Mouse (Mus musculus) cerebral cortex, adult 2 months (tissue): Measurements from ENCODE around the gene Dhrs3.

Source experiments
- WGBS: fragments of 180-500 bp; shearing (Covaris S2); methylation state at CpG from one replicate; pipeline ENCODE4 v1.1.7; 2018; 5-methylcytosine and 5-hydroxymethylcytosine counted together

The Dhrs3 gene

GRCm38 (mm10) chr4:144940796-144941462 lies 48.3 kb downstream of the Dhrs3 start:
- 84% methylated on average over 13 of the region's 13 CpGs for WGBS

- 95% methylated on average over 3 of the region's 3 CpGs for WGBS
Observed at GRCm38 (mm10) chr4:144942433-144942832, 49.8 kb downstream of the Dhrs3 start.

- WGBS: 86% methylated on average over 5 of the region's 5 CpGs
Observed at GRCm38 (mm10) chr4:144943273-144943672, 50.6 kb downstream of the Dhrs3 start.

GRCm38 (mm10) chr4:144947738-144948390 lies 55.2 kb downstream of the Dhrs3 start:
- 81% methylated on average over 6 of the region's 6 CpGs for WGBS

- WGBS: 65% methylated on average over 9 of the region's 9 CpGs
Observed at GRCm38 (mm10) chr4:144949441-144950326, 57.1 kb downstream of the Dhrs3 start.

- WGBS: 87% methylated on average over 3 of the region's 3 CpGs
Observed at GRCm38 (mm10) chr4:144950327-144950711, 57.7 kb downstream of the Dhrs3 start.

GRCm38 (mm10) chr4:144950883-144951282 lies 58.3 kb downstream of the Dhrs3 start:
- 94% methylated on average over 3 of the region's 3 CpGs for WGBS

GRCm38 (mm10) chr4:144951859-144952258 lies 59.2 kb downstream of the Dhrs3 start:
- WGBS: 66% methylated on average over 7 of the region's 7 CpGs

GRCm38 (mm10) chr4:144953421-144953820 lies 60.8 kb downstream of the Dhrs3 start:
- WGBS: 92% methylated on average over 1 of the region's 1 CpGs

- 86% methylated on average over 1 of the region's 1 CpGs for WGBS
Observed at GRCm38 (mm10) chr4:144955863-144956262, 63.2 kb downstream of the Dhrs3 start.

GRCm38 (mm10) chr4:144956293-144956692 lies 63.7 kb downstream of the Dhrs3 start:
- WGBS: 71% methylated on average over 1 of the region's 1 CpGs

- 71% methylated on average over 4 of the region's 4 CpGs for WGBS
Observed at GRCm38 (mm10) chr4:144957186-144957585, 64.6 kb downstream of the Dhrs3 start.

GRCm38 (mm10) chr4:144957721-144958120 lies 65.1 kb downstream of the Dhrs3 start:
- WGBS: 79% methylated on average over 2 of the region's 2 CpGs

- WGBS: 63% methylated on average over 8 of the region's 8 CpGs
Observed at GRCm38 (mm10) chr4:144960188-144960904, 67.7 kb downstream of the Dhrs3 start.

- 84% methylated on average over 4 of the region's 4 CpGs for WGBS
Observed at GRCm38 (mm10) chr4:144961232-144961631, 68.6 kb downstream of the Dhrs3 start.

GRCm38 (mm10) chr4:144961696-144962095 lies 69.1 kb downstream of the Dhrs3 start:
- 77% methylated on average over 3 of the region's 3 CpGs for WGBS

- WGBS: 71% methylated on average over 2 of the region's 2 CpGs
Observed at GRCm38 (mm10) chr4:144965255-144965654, 72.6 kb downstream of the Dhrs3 start.

GRCm38 (mm10) chr4:144968371-144968770 lies 75.7 kb downstream of the Dhrs3 start:
- 78% methylated on average over 3 of the region's 3 CpGs for WGBS

GRCm38 (mm10) chr4:144969030-144969429 lies 76.4 kb downstream of the Dhrs3 start:
- 66% methylated on average over 6 of the region's 6 CpGs for WGBS

GRCm38 (mm10) chr4:144971048-144971447 lies 78.4 kb downstream of the Dhrs3 start:
- 86% methylated on average over 2 of the region's 2 CpGs for WGBS

- 58% methylated on average over 6 of the region's 6 CpGs for WGBS
Observed at GRCm38 (mm10) chr4:144972948-144973720, 80.5 kb downstream of the Dhrs3 start.
